Mouse (Mus musculus) kidney, adult 2 months (tissue): ENCODE results near the gene Nap1l4.

Source experiments
- CTCF ChIP-seq: fragments of 200-500 bp; conservative IDR thresholded peaks from 2 replicates; pipeline ENCODE4 v1.5.1; 2011; ENCODE audit warnings: low read depth, mild to moderate bottlenecking, control low read depth, low read length, moderate library complexity, mixed read lengths; ENCODE audit not compliant: insufficient read depth, insufficient read length
- POLR2A ChIP-seq: fragments of 200-500 bp; IDR thresholded peaks from one replicate; pipeline ENCODE4 v1.6.1; 2011; ENCODE audit warnings: low read depth, low read length, control low read depth

GRCm38 (mm10) chr7:143548231-143548961, 510 bp downstream of the Nap1l4 start:
- no peak for TF ChIP-seq POLR2A
- TF ChIP-seq CTCF = no peak
